Mouse (Mus musculus) lung, embryonic 16.5 days (tissue): Measurements from ENCODE around the gene Syt1. TPM values are rescaled to one million over a fixed set of nuclear protein-coding genes. Genes with fewer than 3 reads are reported as not detected.
A peak's percentile ranks its signal among the peaks of the same experiment; 100 is the strongest.

Experiments
- ATAC-seq: fragments of 200-750 bp; cut with Nextera tagmentation; 2 replicates; pipeline ENCODE4 v1.8.0; 2017; ENCODE audit warnings: low read depth, mild to moderate bottlenecking, moderate library complexity
- H3K27ac ChIP-seq: fragments of 300-500 bp; sonication (generic); 2 replicates; pipeline ENCODE4 v1.5.1; 2014; ENCODE audit warnings: mild to moderate bottlenecking, control low read depth, low read length
- H3K27me3 ChIP-seq: fragments of 300-500 bp; sonication (generic); 2 replicates; pipeline ENCODE4 v1.6.1; 2014; ENCODE audit warnings: low read depth, low read length, mixed read lengths; ENCODE audit not compliant: control insufficient read depth, insufficient read depth
- H3K36me3 ChIP-seq: fragments of 300-500 bp; sonication (generic); 2 replicates; pipeline ENCODE4 v1.6.1; 2014; ENCODE audit warnings: low read length; ENCODE audit not compliant: control insufficient read depth, insufficient read depth
- H3K4me1 ChIP-seq: fragments of 300-500 bp; sonication (generic); replicated peaks from 2 replicates; pipeline ENCODE4 v1.6.1; 2014; ENCODE audit warnings: low read length, mixed read lengths; ENCODE audit not compliant: control insufficient read depth, insufficient read depth
- H3K4me2 ChIP-seq: fragments of 300-500 bp; sonication (generic); 2 replicates; pipeline ENCODE4 v1.6.1; 2014; ENCODE audit warnings: low read depth, low read length, control low read depth
- H3K4me3 ChIP-seq: fragments of 300-500 bp; sonication (generic); 2 replicates; pipeline ENCODE4 v1.5.1; 2014; ENCODE audit warnings: mild to moderate bottlenecking, low read length, control low read depth
- H3K9ac ChIP-seq: fragments of 300-500 bp; sonication (generic); 2 replicates; pipeline ENCODE4 v1.6.1; 2014; ENCODE audit warnings: low read length, control low read depth
- H3K9me3 ChIP-seq: fragments of 300-500 bp; sonication (generic); 2 replicates; pipeline ENCODE4 v1.6.1; 2016; ENCODE audit warnings: low read length; ENCODE audit not compliant: control insufficient read depth
- WGBS: fragments of 180-500 bp; shearing (Covaris S2); extraction: QIAGEN DNeasy Blood & Tissue Kit; methylation state at CpG from one replicate; pipeline ENCODE4 v1.1.7; 2014; 5-methylcytosine and 5-hydroxymethylcytosine counted together
- polyA plus RNA-seq: library from polyadenylated mRNA; unstranded; fragments of >200 nt; fragmentation: Nextera tagmentation; extraction: Ambion mirVana; gene quantifications from 2 replicates; pipeline ENCODE4 v1.2.1, GENCODE M21; 2015

The Syt1 gene
- 0.83 and 0.97 TPM in 2 replicates for polyA plus RNA-seq

- under 1% methylated on average over 35 of the region's 37 CpGs for WGBS
- peaks cover 8% of the 10 kb centered on the region; the same call in 1 of the 2 replicates for H3K27me3 ChIP-seq
- H3K9ac ChIP-seq, result no peak within 1 kb of the TSS
- peak within 1 kb of the TSS; percentile 42 for H3K4me3 ChIP-seq
- peak; percentile 97 for ATAC-seq
- H3K27ac ChIP-seq, result no peak within 1 kb of the TSS
- H3K4me2 ChIP-seq, result peak within 1 kb of the TSS; percentile 68
- H3K4me1 ChIP-seq, result peaks cover 9% of the 10 kb centered on the region
- no peaks in the 10 kb centered on the region for H3K9me3 ChIP-seq
- no peaks in the 10 kb centered on the region for H3K36me3 ChIP-seq
Observed at GRCm38 (mm10) chr10:109010241-109011193, at the start of gene Syt1. Gene Syt1 (minus strand): TSS chr10:109010982.

- H3K4me2 ChIP-seq, result no peak overlapping the region
- H3K9me3 ChIP-seq, result no peaks in the 10 kb centered on the region
- H3K36me3 ChIP-seq, result no peaks in the 10 kb centered on the region
- H3K27ac ChIP-seq, result no peak overlapping the region
- H3K4me3 ChIP-seq, result no peak overlapping the region
- no peak for ATAC-seq
- WGBS, result 70% methylated on average over 6 of the region's 6 CpGs
- H3K9ac ChIP-seq, result no peak overlapping the region
- no peaks in the 10 kb centered on the region for H3K27me3 ChIP-seq
- no peaks in the 10 kb centered on the region for H3K4me1 ChIP-seq
Observed at GRCm38 (mm10) chr10:109056500-109056899, 45.7 kb upstream of the Syt1 start.

DNA sequence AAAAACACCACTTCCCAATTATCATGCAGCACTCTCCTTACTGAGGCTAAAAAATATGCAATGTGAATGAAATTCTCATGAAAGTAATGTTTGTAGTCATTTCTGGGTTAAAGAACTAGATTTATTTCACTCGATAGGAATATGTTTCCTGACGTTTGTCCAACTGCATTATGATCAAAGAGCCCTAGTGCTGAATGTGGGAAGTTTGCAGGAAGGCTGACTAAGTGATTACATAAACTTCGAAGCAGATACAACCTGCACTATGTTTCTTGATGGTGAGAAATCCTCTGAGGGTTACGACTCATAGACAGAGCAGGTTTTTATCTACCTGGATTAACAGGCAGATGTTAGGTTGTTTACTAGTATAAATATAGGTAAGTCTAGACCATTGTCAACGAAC, 36.8 kb upstream of the Syt1 start:
- Histone ChIP-seq H3K9me3 (no peaks in the 10 kb centered on the region), H3K4me3 (no peak overlapping the region), H3K36me3 (no peaks in the 10 kb centered on the region), H3K27ac (no peak overlapping the region), H3K9ac (no peak overlapping the region), H3K27me3 (no peaks in the 10 kb centered on the region), H3K4me2 (no peak overlapping the region), H3K4me1 (no peaks in the 10 kb centered on the region)
- ATAC-seq, result no peak
- 58% methylated on average over 5 of the region's 5 CpGs for WGBS

DNA sequence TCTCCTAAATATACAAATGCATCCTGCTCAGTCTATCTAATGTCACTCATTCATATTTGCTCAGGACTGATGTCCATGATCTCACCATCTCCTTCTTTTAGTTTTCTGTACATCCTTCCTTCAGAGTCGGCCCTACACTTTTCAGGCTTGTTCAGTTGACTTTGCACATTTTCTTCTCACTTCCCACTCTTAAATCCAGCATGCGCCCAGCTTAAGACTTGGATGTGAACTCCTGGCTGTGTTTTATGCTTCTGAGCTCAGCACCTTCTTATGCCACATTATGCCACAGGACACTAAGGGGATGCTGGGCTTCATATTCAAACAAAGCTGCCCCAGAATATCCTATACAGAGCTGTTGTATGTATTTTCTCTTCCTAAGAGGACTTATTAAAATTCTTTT, 36.2 kb upstream of the Syt1 start:
- H3K4me1 ChIP-seq, result no peaks in the 10 kb centered on the region
- no peak overlapping the region for H3K27ac ChIP-seq
- no peaks in the 10 kb centered on the region for H3K9me3 ChIP-seq
- H3K27me3 ChIP-seq, result no peaks in the 10 kb centered on the region
- no peaks in the 10 kb centered on the region for H3K36me3 ChIP-seq
- ATAC-seq, result no peak
- H3K9ac ChIP-seq, result no peak overlapping the region
- no peak overlapping the region for H3K4me3 ChIP-seq
- WGBS, result 73% methylated on average over 2 of the region's 2 CpGs
- no peak overlapping the region for H3K4me2 ChIP-seq

DNA sequence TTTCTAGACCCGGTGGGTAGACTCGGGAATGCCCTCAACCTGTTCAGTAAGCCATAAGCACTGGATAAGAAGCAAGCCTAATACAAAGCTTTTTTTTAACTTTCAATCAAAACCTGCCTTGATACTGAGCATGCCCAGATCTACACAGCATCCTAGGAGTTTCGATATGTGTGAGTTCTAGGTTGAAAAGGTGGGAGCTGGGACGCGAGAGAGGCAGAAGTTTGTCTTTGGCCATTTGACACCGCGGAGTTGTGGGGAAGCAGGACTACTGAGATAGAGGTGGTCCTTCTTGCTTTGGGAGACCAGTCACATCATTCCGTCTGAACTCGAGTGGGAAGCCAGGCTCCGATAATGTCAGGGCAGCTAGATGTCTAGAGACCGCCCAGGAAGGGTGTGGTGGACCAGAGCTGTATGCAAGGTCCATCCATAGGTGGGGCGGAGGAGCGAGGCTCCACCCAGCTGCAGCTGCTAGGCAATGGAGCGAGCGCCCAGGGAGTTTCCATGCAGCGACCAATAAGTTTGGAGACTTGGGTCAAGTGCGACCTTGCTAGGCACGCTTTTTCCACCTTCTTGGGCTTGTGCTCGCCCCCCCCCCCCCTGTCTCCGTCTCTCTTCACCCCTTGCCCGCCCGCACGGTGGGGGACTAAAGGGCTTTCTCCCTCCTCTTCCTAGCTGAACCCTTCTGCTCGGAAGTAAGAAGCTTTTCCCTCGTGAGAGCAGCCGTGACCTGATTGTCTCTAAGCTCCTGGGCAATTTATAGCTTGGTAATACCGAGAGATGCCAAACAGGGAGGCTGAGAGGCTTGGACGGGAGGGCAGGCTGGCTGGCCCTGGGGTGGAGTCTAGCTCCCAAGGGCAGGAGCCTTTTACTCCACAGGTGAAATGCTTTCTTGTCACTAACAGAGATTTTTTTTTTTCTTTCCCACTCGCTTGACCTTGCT, 714 bp upstream of the Syt1 start:
- Histone ChIP-seq H3K4me3 (peak overlapping the region; percentile 42), H3K27ac (no peak overlapping the region), H3K9me3 (no peaks in the 10 kb centered on the region), H3K9ac (no peak overlapping the region), H3K4me2 (peak overlapping the region; percentile 68), H3K27me3 (peaks cover 8% of the 10 kb centered on the region; the same call in 1 of the 2 replicates), H3K4me1 (peaks cover 9% of the 10 kb centered on the region), H3K36me3 (no peaks in the 10 kb centered on the region)
- 1% methylated on average over 28 of the region's 29 CpGs for WGBS
- peak; percentile 84 for ATAC-seq

DNA sequence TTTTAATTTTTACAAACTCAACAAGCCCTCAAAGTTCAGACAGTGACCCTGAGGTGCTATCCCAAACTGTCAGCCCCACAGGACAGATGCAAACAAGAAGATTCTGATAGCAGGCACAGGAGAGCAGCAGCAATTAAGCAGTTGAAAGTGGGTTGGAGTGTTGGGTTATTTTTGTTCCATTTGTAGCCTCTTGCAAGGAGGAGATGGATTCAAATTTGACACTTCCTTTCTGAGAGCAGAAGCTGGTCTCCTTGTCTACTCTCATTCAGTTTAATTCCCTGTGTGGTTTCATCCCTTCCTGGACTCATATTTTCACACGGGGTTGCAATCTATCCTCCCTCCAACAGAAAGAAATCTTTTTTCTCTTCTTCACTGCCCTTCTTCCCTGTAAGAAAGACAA, 951 bp downstream of the Syt1 start:
- H3K4me1 ChIP-seq, result peaks cover 9% of the 10 kb centered on the region
- no peak overlapping the region for H3K4me2 ChIP-seq
- no peak overlapping the region for H3K4me3 ChIP-seq
- no peaks in the 10 kb centered on the region for H3K9me3 ChIP-seq
- H3K9ac ChIP-seq, result no peak overlapping the region
- no peak overlapping the region for H3K27ac ChIP-seq
- H3K36me3 ChIP-seq, result no peaks in the 10 kb centered on the region
- no peak for ATAC-seq
- peaks cover 8% of the 10 kb centered on the region; the same call in 1 of the 2 replicates for H3K27me3 ChIP-seq
- WGBS, result 12% methylated on average over 1 of the region's 1 CpGs

- Histone ChIP-seq H3K4me3 (no peak overlapping the region), H3K9ac (no peak overlapping the region), H3K4me1 (peaks cover 9% of the 10 kb centered on the region), H3K27me3 (peaks cover 8% of the 10 kb centered on the region; the same call in 1 of the 2 replicates), H3K9me3 (no peaks in the 10 kb centered on the region), H3K36me3 (no peaks in the 10 kb centered on the region), H3K4me2 (no peak overlapping the region), H3K27ac (no peak overlapping the region)
- ATAC-seq, result no peak
- 75% methylated on average over 13 of the region's 13 CpGs for WGBS
Observed at GRCm38 (mm10) chr10:109008456-109008855, 2.3 kb downstream of the Syt1 start.

- no peaks in the 10 kb centered on the region for H3K4me1 ChIP-seq
- no peaks in the 10 kb centered on the region for H3K9me3 ChIP-seq
- no peaks in the 10 kb centered on the region for H3K36me3 ChIP-seq
- no peak overlapping the region for H3K4me3 ChIP-seq
- H3K27ac ChIP-seq, result no peak overlapping the region
- no peaks in the 10 kb centered on the region; the same call in 1 of the 2 replicates for H3K27me3 ChIP-seq
- no peak overlapping the region for H3K4me2 ChIP-seq
- no peak for ATAC-seq
- no peak overlapping the region for H3K9ac ChIP-seq
- WGBS, result 78% methylated on average over 4 of the region's 4 CpGs
Observed at GRCm38 (mm10) chr10:109003482-109003881, 7.3 kb downstream of the Syt1 start.

DNA sequence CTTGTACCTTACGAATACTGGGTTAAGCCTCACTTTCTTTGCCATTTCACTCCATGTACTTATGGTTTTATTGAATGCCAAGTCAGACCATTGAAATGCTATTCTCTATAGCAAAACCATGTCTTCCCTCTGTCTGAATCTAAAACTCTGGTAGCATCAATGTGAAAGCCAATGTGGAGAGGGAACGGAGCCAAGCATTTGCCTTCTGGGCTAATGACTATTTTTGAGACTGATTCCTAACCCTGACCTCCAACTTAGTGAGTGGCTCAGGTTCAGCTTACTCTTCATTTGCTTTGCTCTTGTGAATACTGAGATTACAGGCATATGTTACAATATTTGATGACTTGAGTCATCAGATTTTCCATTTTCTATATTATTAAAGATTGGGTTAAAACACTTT, 23.5 kb downstream of the Syt1 start:
- no peak overlapping the region for H3K4me3 ChIP-seq
- H3K27ac ChIP-seq, result no peak overlapping the region
- WGBS, result 94% methylated on average over 2 of the region's 2 CpGs
- no peaks in the 10 kb centered on the region for H3K27me3 ChIP-seq
- no peak overlapping the region for H3K9ac ChIP-seq
- H3K9me3 ChIP-seq, result no peaks in the 10 kb centered on the region; the same call in 1 of the 2 replicates
- ATAC-seq, result no peak
- no peak overlapping the region for H3K4me2 ChIP-seq
- no peaks in the 10 kb centered on the region for H3K4me1 ChIP-seq
- no peaks in the 10 kb centered on the region for H3K36me3 ChIP-seq
